Mouse (Mus musculus) hindbrain, embryonic 10.5 days (tissue): ENCODE data around the gene Exoc3l4. TPM values are rescaled to one million over a fixed set of nuclear protein-coding genes. Genes with fewer than 3 reads are reported as not detected.

Experiments
- DNase-seq: peaks from one replicate; pipeline ENCODE4 v3.0.0-alpha.2; 2017; ENCODE audit warnings: low spot score
- H3K27ac ChIP-seq: fragments of 300-500 bp; sonication (generic); 2 replicates; pipeline ENCODE4 v1.5.1; 2016; ENCODE audit warnings: mild to moderate bottlenecking, moderate library complexity
- H3K27me3 ChIP-seq: fragments of 300-500 bp; sonication (generic); 2 replicates; pipeline ENCODE4 v1.6.1; 2016; ENCODE audit warnings: mild to moderate bottlenecking; ENCODE audit not compliant: poor library complexity, insufficient read depth, severe bottlenecking
- H3K36me3 ChIP-seq: fragments of 300-500 bp; sonication (generic); 2 replicates; pipeline ENCODE4 v1.6.1; 2016; ENCODE audit warnings: mild to moderate bottlenecking, moderate library complexity
- H3K4me1 ChIP-seq: fragments of 300-500 bp; sonication (generic); replicated peaks from 2 replicates; pipeline ENCODE4 v1.6.1; 2016; ENCODE audit warnings: mild to moderate bottlenecking
- H3K4me3 ChIP-seq: fragments of 300-500 bp; sonication (generic); 2 replicates; pipeline ENCODE4 v1.5.1; 2016; ENCODE audit warnings: mild to moderate bottlenecking, moderate library complexity
- H3K9me3 ChIP-seq: fragments of 300-500 bp; sonication (generic); 2 replicates; pipeline ENCODE4 v1.6.1; 2016; ENCODE audit warnings: mild to moderate bottlenecking, moderate library complexity
- WGBS: fragments of 180-500 bp; shearing (Covaris S2); methylation state at CpG from one replicate; pipeline ENCODE4 v1.1.7; 2016; 5-methylcytosine and 5-hydroxymethylcytosine counted together
- polyA plus RNA-seq: library from polyadenylated mRNA; unstranded; fragments of >200 nt; fragmentation: Nextera tagmentation; extraction: Ambion mirVana; gene quantifications from 2 replicates; pipeline ENCODE4 v1.2.1, GENCODE M21; 2016

Gene Exoc3l4
- polyA plus RNA-seq, 1 experiment from 2014 or later: 5.4 TPM

DNA sequence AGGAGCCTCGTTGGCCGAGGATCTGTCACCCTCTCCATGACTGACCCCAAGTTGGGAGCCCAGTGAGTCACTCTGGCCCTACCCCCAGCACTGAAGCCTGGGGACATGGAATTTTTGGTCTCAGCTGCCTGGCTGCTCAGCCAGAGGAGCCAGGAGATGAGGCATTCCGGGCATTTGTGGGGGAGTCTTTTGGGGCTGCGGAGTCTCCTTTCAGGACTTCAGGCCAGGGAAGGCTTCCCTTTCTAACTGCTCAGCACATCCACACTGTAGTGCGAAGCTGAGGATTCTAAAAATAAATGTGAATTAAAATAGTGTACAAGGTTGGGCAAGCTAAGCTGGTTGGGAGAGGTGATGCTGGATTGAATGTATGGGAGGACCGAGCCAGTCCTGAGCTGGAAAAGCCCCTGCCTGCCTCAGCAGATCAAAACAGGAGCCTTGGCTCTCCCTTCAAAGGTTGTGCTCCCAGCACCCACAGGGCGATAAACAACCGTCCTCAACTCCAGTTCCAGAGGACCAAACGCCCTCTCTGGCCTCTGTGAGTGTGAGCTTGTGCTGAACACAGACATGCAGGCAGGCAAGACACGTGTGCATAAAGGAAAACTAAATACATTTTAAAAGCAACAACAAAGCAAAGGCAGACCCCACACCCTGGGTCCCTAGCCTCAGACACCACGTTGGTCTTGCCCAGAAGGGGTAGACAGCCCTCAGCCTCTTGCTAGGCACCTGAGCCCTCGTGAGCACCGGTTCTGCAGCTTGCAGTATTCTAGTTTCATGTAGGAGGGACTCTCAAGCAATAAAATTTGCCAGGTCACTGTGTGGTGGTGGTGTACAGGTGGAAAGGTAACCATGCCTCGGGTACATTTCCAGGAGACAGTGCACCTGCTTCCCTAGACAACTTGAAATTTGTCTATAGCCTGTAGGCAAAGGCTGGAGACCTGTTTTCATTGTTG is 14.3 kb downstream of the Exoc3l4 start:
- Histone ChIP-seq H3K27ac (no peak overlapping the region), H3K4me1 (peaks cover 75% of the 10 kb centered on the region), H3K9me3 (no peaks in the 10 kb centered on the region), H3K4me3 (no peak overlapping the region), H3K27me3 (peaks cover 97% of the 10 kb centered on the region), H3K36me3 (no peaks in the 10 kb centered on the region)
- 26% methylated on average over 14 of the region's 14 CpGs for WGBS
- no peak for DNase-seq

DNA sequence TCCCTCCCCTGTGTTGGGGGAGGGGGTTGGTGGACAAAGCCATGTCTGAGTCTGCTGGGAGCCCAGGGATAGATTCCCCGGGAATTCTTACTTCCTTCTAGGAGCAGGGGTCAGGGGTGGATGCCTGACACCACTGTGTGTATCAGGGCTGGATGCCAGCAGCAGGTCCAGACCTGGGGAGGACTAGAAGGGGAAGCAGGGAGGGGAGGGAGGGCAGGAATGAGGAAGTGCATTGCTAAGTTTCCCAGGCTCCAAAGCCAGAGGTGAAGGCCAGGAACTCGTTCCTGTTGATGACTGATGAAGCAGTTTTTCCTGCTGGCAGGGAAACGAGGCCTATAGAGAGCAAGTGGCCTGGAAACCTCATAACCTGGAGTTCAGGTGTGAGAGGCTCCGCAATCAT is 15.3 kb downstream of the Exoc3l4 start:
- WGBS: 32% methylated on average over 4 of the region's 4 CpGs
- H3K27ac ChIP-seq: 0 out of 2 replicates have a peak overlapping the region, but pooled peaks have one; percentile 45
- H3K36me3 ChIP-seq: no peaks in the 10 kb centered on the region
- H3K4me3 ChIP-seq: no peak overlapping the region
- DNase-seq: no peak
- H3K9me3 ChIP-seq: no peaks in the 10 kb centered on the region
- H3K4me1 ChIP-seq: peaks cover 76% of the 10 kb centered on the region
- H3K27me3 ChIP-seq: peaks cover 97% of the 10 kb centered on the region

DNA sequence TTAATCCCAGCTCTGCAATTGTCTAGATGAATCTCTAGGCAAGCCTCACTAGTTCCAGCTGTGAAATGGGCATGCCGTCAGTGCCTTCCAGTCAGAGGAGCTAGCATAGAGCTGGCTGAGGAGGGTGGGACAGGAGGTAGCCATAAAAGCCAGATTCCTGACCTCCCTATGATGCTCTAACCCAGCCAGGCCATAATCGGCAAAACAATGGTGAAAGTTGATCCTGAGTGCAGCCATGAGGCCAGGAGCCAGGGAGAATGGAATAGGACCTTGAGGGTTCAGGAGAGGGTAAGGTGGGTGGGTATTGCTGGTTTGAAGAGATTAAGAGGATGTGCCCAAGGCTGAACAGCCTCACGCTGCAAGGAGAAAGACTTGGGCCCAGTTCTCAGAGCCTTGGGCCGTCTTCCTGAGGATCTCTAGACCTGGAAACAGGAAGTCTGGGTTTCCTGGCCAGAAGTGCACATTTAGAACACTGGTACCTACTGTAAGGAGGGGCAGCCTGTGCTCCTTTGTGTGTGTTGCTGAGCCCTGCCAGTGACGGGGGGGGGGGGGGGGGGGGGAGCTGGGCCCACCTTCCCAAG is 16.0 kb downstream of the Exoc3l4 start:
- Histone ChIP-seq H3K4me1 (peaks cover 77% of the 10 kb centered on the region), H3K27ac (peak overlapping the region; percentile 45; the same call in 1 of the 2 replicates), H3K27me3 (peaks cover 94% of the 10 kb centered on the region), H3K36me3 (no peaks in the 10 kb centered on the region), H3K4me3 (no peak overlapping the region), H3K9me3 (no peaks in the 10 kb centered on the region)
- no peak for DNase-seq
- whole genome bisulfite sequencing: 52% methylated on average over 5 of the region's 5 CpGs

DNA sequence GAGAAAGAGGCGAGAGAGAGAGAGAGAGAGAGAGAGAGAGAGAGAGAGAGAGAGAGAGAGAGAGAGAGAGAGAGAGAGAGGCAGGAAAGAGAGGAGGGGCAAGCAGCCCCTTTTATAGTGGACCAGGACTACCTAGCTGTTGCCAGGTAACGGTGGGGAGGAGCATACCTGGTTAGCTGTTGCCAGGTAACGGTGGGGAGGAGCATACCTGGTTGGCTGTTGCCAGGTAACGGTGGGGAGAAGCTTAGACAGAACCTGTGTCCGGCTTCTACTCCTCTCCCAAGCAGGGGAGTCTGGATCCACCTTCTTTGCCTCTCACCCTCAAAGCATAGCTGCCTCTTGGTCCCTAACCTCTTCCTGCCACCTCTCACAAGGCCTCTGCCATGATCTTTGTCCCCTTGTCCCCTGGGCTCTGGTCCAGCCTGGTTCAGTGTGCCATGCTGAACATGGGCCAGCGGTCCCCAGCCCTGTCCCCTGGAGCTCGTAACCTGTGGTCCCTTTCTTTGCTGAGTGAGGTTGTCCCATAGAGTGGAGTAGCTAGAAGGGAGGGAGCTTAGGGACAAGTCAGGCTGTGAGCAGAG is 17.4 kb downstream of the Exoc3l4 start:
- peaks cover 63% of the 10 kb centered on the region for H3K4me1 ChIP-seq
- H3K27me3 ChIP-seq: peaks cover 86% of the 10 kb centered on the region
- H3K27ac ChIP-seq: peak overlapping the region; percentile 67

DNA sequence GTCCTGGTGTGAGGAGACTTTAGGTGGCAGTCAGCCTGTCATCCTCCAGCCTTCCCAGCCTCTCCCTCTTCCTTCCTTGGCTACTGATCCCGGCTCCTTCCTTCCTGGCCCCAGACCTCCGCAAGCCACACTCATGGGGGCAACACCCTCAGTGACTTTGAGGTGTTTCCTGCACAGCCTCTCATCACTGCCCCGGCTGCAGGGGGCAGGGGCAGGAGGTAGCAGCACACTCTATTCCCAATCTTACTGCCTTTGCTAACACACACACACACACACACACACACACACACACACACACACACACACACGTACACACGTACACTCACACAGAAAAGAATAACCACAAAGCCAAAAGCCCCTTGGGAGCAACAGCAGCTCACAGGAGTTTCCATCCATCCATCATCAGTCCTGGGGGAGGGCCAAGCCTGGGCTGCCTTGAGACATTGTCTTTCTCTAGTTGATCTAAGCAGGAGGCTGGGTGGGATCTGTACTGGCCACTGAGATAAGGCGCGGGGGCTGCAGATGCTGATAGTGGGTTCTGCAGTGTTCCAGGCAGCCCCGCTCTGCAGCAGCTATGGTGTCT is 18.0 kb downstream of the Exoc3l4 start:
- no peak overlapping the region for H3K4me3 ChIP-seq
- no peak for DNase-seq
- H3K9me3 ChIP-seq: no peaks in the 10 kb centered on the region
- peaks cover 57% of the 10 kb centered on the region for H3K4me1 ChIP-seq
- H3K27ac ChIP-seq: peak overlapping the region; percentile 67; the same call in 1 of the 2 replicates
- H3K36me3 ChIP-seq: no peaks in the 10 kb centered on the region
- peaks cover 84% of the 10 kb centered on the region for H3K27me3 ChIP-seq
- 39% methylated on average over 8 of the region's 8 CpGs for WGBS

More for the DNA sequence above, 17.4 kb downstream of the Exoc3l4 start:
- H3K36me3 ChIP-seq: no peaks in the 10 kb centered on the region
- H3K4me3 ChIP-seq: no peak overlapping the region
- DNase-seq: no peak
- 31% methylated on average over 7 of the region's 7 CpGs for WGBS
- H3K9me3 ChIP-seq: no peaks in the 10 kb centered on the region

DNA sequence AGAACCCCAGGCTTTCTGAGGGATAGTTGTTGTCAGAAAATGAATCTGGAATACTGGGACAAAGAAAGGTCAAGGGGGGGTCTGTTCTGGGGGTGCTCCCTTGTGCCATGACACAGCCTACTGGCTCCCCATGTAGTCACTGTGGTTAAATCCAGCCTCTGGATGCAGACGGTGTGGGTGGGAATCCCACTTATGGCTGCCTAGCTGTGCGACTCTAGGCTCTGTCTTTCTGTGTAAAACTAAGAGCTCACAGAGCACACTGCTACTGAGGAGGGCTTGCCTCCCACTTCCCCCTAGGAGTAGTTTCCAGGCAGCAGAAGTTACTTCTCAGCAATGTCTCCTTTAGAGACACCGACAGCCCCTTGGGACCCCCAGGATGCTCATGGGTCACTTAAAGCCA is 19.4 kb downstream of the Exoc3l4 start:
- Histone ChIP-seq H3K27me3 (peaks cover 83% of the 10 kb centered on the region), H3K4me3 (no peak overlapping the region), H3K27ac (no peak overlapping the region), H3K9me3 (no peaks in the 10 kb centered on the region), H3K36me3 (no peaks in the 10 kb centered on the region), H3K4me1 (peaks cover 44% of the 10 kb centered on the region)
- no peak for DNase-seq
- WGBS: 85% methylated on average over 3 of the region's 3 CpGs

DNA sequence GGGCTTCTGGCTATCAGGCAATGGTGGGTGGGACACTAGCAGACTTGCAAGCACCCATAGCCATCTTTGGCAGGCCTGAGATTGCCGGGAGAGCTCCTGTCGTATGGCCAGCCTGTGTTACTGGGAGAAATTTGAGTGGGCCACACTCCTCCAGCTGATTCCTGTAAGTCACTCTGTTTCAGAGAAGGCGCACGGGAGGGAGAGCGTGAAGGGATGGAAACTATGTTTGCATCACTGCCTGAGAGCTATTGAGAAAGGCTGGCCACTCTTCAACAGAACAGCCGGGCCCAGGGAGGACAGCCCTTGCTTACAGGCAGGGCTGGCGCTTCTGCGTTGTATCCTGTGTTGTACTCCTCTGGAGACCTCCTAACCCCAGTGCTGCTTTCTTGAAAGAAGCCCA is 19.8 kb downstream of the Exoc3l4 start:
- WGBS: 75% methylated on average over 8 of the region's 8 CpGs

DNA sequence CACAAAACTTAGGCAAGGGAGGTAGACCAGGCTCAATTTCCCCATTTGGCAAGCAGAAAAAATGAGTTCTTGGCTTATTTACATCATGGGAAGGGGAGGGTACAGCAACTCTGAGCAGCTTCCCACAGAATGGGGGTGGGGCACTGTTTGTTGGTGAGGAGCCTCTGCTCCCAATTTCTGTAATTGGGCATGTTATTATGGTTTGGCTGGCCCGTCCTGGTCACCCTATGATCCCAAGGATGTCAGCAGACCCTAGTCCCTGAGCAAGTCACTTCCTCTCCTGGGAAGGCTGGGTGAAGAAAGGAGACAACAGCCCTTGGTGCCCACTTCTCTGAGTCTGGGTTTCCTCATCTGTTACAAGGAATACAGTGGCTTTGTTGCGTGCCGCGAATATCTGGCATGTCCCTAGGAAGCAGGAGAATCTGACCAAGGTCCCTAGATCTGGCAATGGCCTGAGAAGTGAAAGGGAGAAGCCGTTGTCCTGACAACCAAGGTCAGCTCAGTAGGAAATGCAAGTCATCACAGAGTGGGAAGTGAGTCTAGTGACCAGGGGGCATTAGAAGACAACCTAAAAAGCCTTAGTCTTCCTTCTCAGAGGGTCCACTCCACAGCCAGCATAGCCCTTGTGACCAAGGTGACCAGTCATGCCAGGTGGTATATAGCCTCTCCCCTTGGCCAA is 20.5 kb downstream of the Exoc3l4 start:
- WGBS: 73% methylated on average over 5 of the region's 5 CpGs
- Histone ChIP-seq H3K36me3 (no peaks in the 10 kb centered on the region), H3K4me3 (no peak overlapping the region), H3K27me3 (peaks cover 83% of the 10 kb centered on the region), H3K27ac (no peak overlapping the region), H3K4me1 (peaks cover 44% of the 10 kb centered on the region), H3K9me3 (no peaks in the 10 kb centered on the region)
- no peak for DNase-seq

More for the DNA sequence above, 19.8 kb downstream of the Exoc3l4 start:
- Histone ChIP-seq H3K4me1 (peaks cover 44% of the 10 kb centered on the region), H3K27me3 (peaks cover 83% of the 10 kb centered on the region), H3K4me3 (no peak overlapping the region), H3K36me3 (no peaks in the 10 kb centered on the region), H3K27ac (no peak overlapping the region), H3K9me3 (no peaks in the 10 kb centered on the region)
- DNase-seq: no peak

DNA sequence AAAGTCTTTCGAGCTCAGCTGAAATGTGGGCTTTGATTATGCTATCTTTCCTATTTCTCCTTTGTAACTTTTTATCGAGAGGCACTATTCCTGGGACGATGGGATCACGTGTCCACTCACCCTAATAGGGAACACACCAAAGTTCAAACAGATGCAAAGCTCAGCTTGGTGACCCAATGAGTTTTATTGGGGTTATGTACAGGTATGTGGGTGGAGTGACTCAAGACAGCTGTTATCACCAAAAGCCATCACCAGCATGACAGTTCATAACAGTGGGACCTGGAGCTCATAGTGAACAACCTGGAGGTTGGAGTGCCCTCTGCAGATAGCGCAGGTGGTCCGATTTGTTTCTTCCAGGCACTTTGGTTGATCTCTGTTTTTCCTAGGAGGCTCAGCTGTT is 22.0 kb downstream of the Exoc3l4 start:
- DNase-seq: no peak
- H3K27me3 ChIP-seq: peaks cover 83% of the 10 kb centered on the region
- no peaks in the 10 kb centered on the region for H3K36me3 ChIP-seq
- peaks cover 49% of the 10 kb centered on the region for H3K4me1 ChIP-seq
- H3K4me3 ChIP-seq: no peak overlapping the region
- H3K9me3 ChIP-seq: no peaks in the 10 kb centered on the region
- WGBS: 87% methylated on average over 6 of the region's 6 CpGs
- no peak overlapping the region for H3K27ac ChIP-seq

DNA sequence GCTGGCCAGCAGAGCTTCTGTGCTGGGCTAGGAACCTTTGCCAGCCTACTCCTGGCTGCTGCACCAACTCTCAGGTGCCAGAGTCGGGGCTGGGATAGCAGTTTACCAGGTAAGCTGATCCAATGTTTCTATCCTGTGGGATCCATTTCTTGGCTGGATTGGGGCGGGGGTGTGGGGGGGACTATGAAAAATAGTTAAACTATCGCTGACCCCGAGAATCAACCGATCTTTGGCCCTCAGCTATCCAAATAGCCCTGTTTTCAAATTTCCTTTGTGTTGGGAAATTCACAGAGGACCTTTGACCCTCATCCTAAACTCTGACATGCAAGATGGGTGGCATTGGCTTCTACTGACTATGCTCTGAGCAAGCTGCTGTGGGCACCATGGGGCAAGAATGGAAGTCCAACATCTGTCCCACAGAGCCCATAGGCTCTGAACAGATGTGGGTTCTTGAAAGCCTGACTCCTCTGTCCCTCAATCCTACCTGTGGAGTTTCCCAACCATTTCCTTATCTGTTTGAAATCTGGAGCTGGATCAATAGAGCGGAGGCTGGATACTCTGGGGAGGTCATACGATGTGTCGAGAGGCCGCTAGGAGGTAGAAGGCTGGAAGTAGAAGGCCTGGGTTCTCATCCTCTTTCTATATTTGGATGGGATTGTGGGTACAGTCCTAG is 24.0 kb downstream of the Exoc3l4 start:
- 92% methylated on average over 9 of the region's 9 CpGs for WGBS
- H3K4me3 ChIP-seq: no peak overlapping the region
- H3K27me3 ChIP-seq: peaks cover 85% of the 10 kb centered on the region
- DNase-seq: no peak
- H3K4me1 ChIP-seq: peaks cover 45% of the 10 kb centered on the region
- H3K36me3 ChIP-seq: no peaks in the 10 kb centered on the region
- H3K9me3 ChIP-seq: no peaks in the 10 kb centered on the region
- no peak overlapping the region for H3K27ac ChIP-seq

DNA sequence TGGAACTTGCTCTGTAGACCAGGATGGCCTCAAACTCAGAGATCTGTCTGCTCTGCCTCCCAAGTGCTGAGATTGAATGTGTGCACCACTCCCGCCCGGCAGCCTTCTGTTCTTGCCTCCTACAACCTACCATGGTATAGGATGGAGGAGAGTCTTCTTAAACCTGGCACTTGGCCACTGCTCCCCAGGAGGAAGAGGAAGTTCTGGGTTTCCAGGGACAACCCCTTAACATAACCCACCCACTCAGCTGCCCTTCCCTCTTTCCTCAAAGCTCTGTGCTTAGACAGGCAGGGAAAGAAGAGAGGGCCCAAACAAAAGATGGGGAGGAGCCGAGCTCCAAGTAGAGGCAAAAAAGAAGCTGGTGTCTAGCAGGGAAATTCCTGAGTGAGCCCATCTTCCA is 24.7 kb downstream of the Exoc3l4 start:
- 49% methylated on average over 3 of the region's 3 CpGs for WGBS

More for the DNA sequence above, 24.7 kb downstream of the Exoc3l4 start:
- Histone ChIP-seq H3K4me1 (peaks cover 49% of the 10 kb centered on the region), H3K9me3 (no peaks in the 10 kb centered on the region), H3K27ac (no peak overlapping the region), H3K36me3 (no peaks in the 10 kb centered on the region), H3K4me3 (peak overlapping the region; percentile 58; the same call in 1 of the 2 replicates), H3K27me3 (peaks cover 85% of the 10 kb centered on the region)
- no peak for DNase-seq
